Mouse (Mus musculus) layer of hippocampus, adult 9-10 months (tissue): ENCODE measurements around the gene Vmn2r13.
"Not testable (repeated sequence)": the region's sequence is repeated elsewhere in the genome, so short reads cannot be mapped to it uniquely, and the experiment has no call there.

Experiments used
- DNase-seq: peaks from one replicate; pipeline ENCODE4 v3.0.0; 2022; ENCODE audit warnings: low spot score

Gene Vmn2r13

DNA sequence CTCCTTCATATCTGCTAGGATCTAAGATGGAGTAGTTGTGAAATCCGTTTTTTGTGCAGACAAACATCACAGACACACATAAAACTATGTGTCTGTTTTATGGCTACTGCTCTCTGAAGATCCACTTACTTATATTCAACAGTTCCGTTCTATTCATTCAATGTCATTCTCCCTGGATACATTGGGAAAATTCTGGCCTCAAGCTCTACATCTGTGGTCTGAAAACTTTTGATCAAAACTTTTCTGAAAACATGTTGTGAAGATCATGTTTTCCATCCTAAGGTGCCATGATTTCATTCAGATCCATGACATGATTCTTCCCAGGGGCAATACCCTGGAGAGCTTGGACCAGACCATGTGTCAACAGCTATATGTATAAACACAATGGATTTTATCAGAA, at the start of gene Vmn2r13:
Vmn2r13 (minus strand) TSS at position 101 of the 400 bp plus-strand sequence.
- not testable (repeated sequence) for DNase-seq

DNA sequence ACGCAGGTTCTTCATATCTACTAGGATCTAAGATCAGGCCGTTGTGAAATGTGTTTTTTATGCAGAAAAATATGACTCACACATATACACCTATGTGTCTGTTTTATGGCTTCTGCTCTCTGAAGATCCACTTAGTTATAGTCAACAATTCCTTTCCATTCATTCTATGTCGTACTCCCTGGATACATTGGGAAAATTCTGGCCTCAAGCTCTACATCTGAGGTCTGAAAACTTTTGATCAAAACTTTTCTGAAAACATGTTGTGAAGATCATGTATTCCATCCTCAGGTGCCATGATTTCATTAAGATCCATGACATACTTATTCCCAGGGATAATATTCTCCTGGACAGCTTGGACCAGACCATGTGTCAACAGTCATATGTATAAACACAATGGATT, 32.6 kb upstream of the Vmn2r13 start, which contains the start of gene Vmn2r14:
Vmn2r14 (minus strand) TSS at position 101 of the 400 bp plus-strand sequence.
- DNase-seq: no peak

DNA sequence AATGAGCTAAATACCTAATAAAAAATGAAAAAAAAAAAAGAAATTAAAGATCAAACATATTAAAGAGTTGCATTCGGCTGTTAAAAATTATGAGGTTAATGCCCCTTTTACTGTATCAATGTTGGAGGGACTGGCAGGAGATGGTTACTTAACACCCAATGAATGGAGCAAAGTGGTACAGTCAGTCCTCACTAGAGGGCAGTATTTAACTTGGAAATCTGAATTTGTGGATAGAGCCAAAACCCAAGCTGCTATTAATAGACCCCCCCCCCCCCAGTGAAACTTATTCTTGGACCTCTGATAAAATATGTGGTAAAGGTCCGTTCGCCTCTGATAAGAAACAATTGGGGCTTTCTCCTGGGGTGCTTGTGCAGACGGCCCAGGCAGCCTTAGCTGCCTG, 25.1 kb downstream of the Vmn2r13 start:
- not testable (repeated sequence) for DNase-seq

DNA sequence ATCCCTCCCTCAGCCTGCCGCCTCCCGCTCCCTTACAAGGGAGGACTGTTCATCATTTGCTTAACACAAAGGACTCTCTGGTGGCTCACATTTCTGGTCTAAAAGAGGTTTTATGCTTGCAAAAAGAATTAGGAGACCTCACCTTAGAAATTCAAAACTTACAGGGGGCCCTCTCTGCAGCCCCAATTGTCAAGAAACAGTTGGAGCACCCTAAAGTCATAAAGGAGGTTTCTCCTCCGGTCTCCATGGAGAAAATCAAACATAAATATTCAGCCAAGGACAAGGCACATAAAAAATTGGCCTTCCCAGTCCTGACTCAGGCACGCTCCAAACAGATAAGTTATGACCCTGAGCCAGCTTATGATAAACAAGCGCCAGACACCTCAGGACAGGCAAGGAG, 31.9 kb downstream of the Vmn2r13 start:
- DNase-seq: no peak

DNA sequence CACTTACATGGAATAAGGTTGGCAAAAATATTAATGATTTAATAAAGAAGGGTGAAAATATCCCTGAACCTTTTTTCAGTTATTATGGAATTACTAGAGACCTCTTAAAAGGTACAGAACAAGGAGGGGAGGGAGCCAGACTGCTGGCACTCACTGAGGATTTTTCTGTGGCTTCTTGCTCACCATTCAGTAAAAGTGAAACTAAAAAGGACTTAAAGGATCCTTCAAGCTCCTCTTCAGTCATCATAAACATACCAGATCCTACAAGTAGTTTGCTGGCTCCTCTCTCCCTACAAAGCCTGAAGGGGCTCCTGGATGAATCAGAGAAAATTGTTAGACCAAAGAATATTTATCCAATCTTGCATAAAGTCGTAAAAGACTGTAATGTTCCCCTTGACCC, 32.4 kb downstream of the Vmn2r13 start:
- not testable (repeated sequence) for DNase-seq

DNA sequence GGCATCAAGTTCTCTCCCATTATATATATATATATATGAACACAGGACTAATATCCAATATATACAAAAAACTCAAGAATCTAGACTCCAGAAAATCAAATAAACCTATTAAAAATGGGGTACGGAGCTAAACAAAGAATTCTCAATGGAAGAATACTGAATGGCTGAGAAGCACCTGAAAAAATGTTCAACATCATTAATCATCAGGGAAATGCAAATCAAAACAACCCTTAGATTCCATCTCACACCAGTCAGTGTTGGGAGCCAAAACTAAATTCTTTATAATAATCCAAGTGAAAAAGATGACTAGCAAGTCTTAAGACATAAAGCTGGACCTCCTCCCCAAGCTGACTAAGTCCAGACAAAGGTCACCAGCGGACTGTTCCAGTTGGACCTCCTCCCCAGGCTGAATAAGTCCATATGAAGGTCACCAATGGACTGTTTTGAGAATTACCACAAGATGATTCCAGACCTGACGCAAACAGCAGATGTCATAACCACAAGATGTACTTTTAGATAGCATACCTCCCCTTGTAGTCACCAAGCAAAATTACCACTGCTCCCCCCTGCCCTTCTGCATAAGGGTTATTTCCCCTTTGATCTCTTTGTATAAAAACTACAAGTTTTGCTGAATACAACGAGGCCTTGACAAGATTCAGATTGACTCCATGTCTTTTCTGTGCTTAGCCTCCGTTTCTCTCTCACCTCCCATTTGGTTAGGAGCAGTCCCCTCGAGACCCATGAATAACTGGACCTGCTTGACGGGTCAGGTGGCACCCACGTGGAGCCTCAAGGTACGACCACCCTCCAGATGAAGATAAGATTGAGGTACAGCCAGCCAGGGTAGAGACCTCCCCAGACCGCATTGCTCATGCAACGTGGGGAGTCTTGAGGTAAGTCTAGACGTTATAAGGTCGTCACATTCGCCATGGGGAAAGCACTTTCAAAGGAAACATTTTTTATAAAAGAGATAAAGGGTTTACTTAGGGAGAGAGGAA, 33.2 kb downstream of the Vmn2r13 start:
- DNase-seq: not testable (repeated sequence)

DNA sequence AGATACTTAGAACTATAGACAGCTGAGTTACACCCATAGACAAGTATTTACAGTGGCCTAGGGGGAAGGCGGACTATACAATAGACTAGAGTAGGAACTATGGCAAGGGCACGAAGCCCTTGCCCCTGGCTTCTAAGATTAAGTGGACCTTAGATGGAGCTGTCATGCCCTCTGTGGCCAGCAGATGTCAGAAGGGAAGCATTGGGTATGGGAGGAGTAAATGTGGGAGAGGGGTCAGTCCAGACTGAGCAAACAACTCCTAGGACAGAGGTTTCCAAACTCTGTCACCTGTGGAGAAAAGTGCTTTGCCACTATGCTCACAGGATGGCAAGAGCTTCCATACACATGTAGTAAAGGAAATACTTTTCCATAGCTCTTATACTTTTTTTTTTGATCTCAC, 52.5 kb downstream of the Vmn2r13 start:
- no peak for DNase-seq

DNA sequence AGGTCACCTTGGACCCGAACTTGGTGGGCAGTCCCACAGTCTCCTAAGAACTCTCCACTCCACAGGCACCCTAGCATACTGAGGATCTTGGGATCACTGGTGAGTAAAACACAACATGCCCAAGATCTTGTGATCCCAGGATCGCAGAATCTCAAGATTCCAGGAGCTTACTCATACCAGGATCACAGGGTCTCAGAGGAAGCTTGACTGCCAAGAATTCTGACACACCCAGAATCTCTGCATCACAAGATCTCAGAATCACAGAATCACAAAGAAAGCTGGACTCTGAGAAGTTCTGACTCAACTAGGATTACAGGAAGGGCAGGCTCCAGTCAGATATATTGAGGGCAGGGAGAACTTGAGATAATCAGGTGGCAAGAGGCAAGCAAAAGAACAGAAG, 55.3 kb downstream of the Vmn2r13 start:
- DNase-seq: no peak
